Mouse (Mus musculus) retina, adult 2 months (tissue): ENCODE results near the gene Ckap5.

Experiments
- DNase-seq: peaks from one replicate; pipeline ENCODE4 v3.0.0-alpha.2; 2012; ENCODE audit warnings: low read depth, low spot score

Ckap5 gene

GRCm38 (mm10) chr2:91652863-91653262 is 126.3 kb downstream of the Ckap5 start:
- no peak for DNase-seq

GRCm38 (mm10) chr2:91655388-91655787 is 128.8 kb downstream of the Ckap5 start:
- DNase-seq, result no peak

GRCm38 (mm10) chr2:91655827-91656226 is 129.3 kb downstream of the Ckap5 start:
- DNase-seq, result no peak

- no peak for DNase-seq
These were observed 130.2 kb downstream of the Ckap5 start for GRCm38 (mm10) chr2:91656774-91657173.

GRCm38 (mm10) chr2:91659657-91660056 is 133.1 kb downstream of the Ckap5 start:
- no peak for DNase-seq

- DNase-seq, result no peak
These were observed 134.4 kb downstream of the Ckap5 start for GRCm38 (mm10) chr2:91660981-91661380.

- no peak for DNase-seq
These were observed 138.2 kb downstream of the Ckap5 start for GRCm38 (mm10) chr2:91664780-91665179.

GRCm38 (mm10) chr2:91666386-91666910 is 139.9 kb downstream of the Ckap5 start:
- DNase-seq, result no peak

GRCm38 (mm10) chr2:91667747-91668146 is 141.2 kb downstream of the Ckap5 start:
- no peak for DNase-seq

- DNase-seq, result no peak
These were observed 142.8 kb downstream of the Ckap5 start for GRCm38 (mm10) chr2:91669326-91669725.

- DNase-seq, result no peak
These were observed 143.5 kb downstream of the Ckap5 start for GRCm38 (mm10) chr2:91670038-91670437.
